19 mouse cellular contexts compared by ENCODE assay signal in genomic region chr4:153905076-153905475, GRCm38 (mm10).
"Had no signal": no experiment of that assay in that cellular context is flagged by ENCODE, and none has a peak within 500 bp of the region (broad histone marks: within the 10 kb centered on the region; RNA-seq: fewer than 3 reads in every experiment).

No protein-coding gene starts in this region.

- ATAC-seq: intestine, postnatal 0 days; liver, embryonic 12.5 days; midbrain, embryonic 13.5 days had no signal

- H3K4me1 ChIP-seq: limb, embryonic 10.5 days; limb, embryonic 13.5 days; liver, embryonic 12.5 days; liver, embryonic 15.5 days; lung, embryonic 15.5 days; midbrain, embryonic 10.5 days had no signal

- DNase-seq: kidney, adult 8-10 months; kidney, postnatal 14 days; layer of hippocampus, adult 9-11 months; liver; lung, adult 18-20 months; lung, postnatal 10 days; lung, postnatal 36 days; thymus, adult 18-20 months; thymus, postnatal 36 days had no signal

- H3K4me3 ChIP-seq: layer of hippocampus, adult 2 months; limb, embryonic 10.5 days; limb, embryonic 13.5 days; liver, embryonic 12.5 days; liver, embryonic 15.5 days; lung, embryonic 15.5 days; megakaryocyte, embryonic 14.5 days; midbrain, embryonic 10.5 days; midbrain, embryonic 13.5 days had no signal

- H3K4me2 ChIP-seq: limb, embryonic 13.5 days; liver, embryonic 12.5 days; liver, embryonic 15.5 days; lung, embryonic 15.5 days; midbrain, embryonic 13.5 days had no signal

- H3K9ac ChIP-seq: limb, embryonic 13.5 days; liver, embryonic 12.5 days; liver, embryonic 15.5 days; lung, embryonic 15.5 days; midbrain, embryonic 13.5 days had no signal

- H3K27ac ChIP-seq: layer of hippocampus, adult 2 months; limb, embryonic 10.5 days; limb, embryonic 13.5 days; liver, embryonic 12.5 days; liver, embryonic 15.5 days; lung, embryonic 15.5 days; midbrain, embryonic 10.5 days; midbrain, embryonic 13.5 days had no signal

- H3K36me3 ChIP-seq: limb, embryonic 10.5 days; limb, embryonic 13.5 days; liver, embryonic 12.5 days; liver, embryonic 15.5 days; lung, embryonic 15.5 days; midbrain, embryonic 10.5 days; midbrain, embryonic 13.5 days had no signal

- H3K9me3 ChIP-seq: liver, embryonic 12.5 days; liver, embryonic 15.5 days; lung, embryonic 15.5 days had no signal

- H3K27me3 ChIP-seq: limb, embryonic 13.5 days; liver, embryonic 12.5 days; liver, embryonic 15.5 days; lung, embryonic 15.5 days; megakaryocyte, embryonic 14.5 days had no signal
